Mouse (Mus musculus): ENCODE measurements around the gene Hspb11.

- TF ChIP-seq POLR2A (IDR thresholded peaks at IDR 0.05; ENCODE audit: insufficient read length, low read depth) (no peak), CEBPB (IDR thresholded peaks at IDR 0.05; ENCODE audit: insufficient read depth, poor library complexity, severe bottlenecking) (no peak), MAX (IDR thresholded peaks at IDR 0.05; ENCODE audit: low read depth) (no peak), MYOG (IDR thresholded peaks at IDR 0.05; ENCODE audit: control insufficient read depth in 1 of 3, insufficient read depth in 1 of 3, insufficient read length in 2 of 3, low read depth in 2 of 3) (peak in 1 of 3 experiments; percentile 19), E2F4 (IDR thresholded peaks at IDR 0.05; ENCODE audit: insufficient read depth) (no peak), MYOD1 (IDR thresholded peaks at IDR 0.05; ENCODE audit: control insufficient read depth in 1 of 3, insufficient read length in 2 of 3, low read depth in 2 of 3) (peak in 2 of 3 experiments; percentile 6 to 30), USF1 (IDR thresholded peaks at IDR 0.05; ENCODE audit: low read depth) (no peak), TCF12 (IDR thresholded peaks at IDR 0.05; ENCODE audit: insufficient read depth, poor library complexity, severe bottlenecking) (no peak), TCF3 (IDR thresholded peaks at IDR 0.05; ENCODE audit: insufficient read length, low read depth) (no peak), POLR2AphosphoS2 (IDR thresholded peaks at IDR 0.05; ENCODE audit: insufficient read length, low read depth) (no peak)
Observed at GRCm38 (mm10) chr4:107249471-107249870, 3.9 kb upstream of the Hspb11 start.

All from myocyte (in vitro differentiated cells).